Mouse (Mus musculus) urinary bladder, adult 18-20 months (tissue): Measurements from ENCODE around the gene Ms4a5.

ENCODE experiments used
- DNase-seq, 2 experiments: peaks; one replicate each; pipeline ENCODE4 v3.0.0; 2022; ENCODE audit warnings: low spot score in 2 of 2, mixed read lengths in 2 of 2

Ms4a5 gene

GRCm38 (mm10) chr19:11232348-11232747, 51.3 kb downstream of the Ms4a5 start, which contains the start of gene Ms4a12:
Gene Ms4a12, minus strand, starts transcription at chr19:11232448.
- DNase-seq = no peak
